Mouse (Mus musculus): ENCODE results near the gene Gm15114. TPM values are rescaled to one million over a fixed set of nuclear protein-coding genes. Genes with fewer than 3 reads are reported as not detected.
"Not testable (repeated sequence)": the region's sequence is repeated elsewhere in the genome, so short reads cannot be mapped to it uniquely, and the experiment has no call there.

The Gm15114 gene
- not detected in 2 replicates for total RNA-seq (2014; rRNA removed)
- not detected in 2 replicates for polyA plus RNA-seq (2012; rRNA removed)

DNA sequence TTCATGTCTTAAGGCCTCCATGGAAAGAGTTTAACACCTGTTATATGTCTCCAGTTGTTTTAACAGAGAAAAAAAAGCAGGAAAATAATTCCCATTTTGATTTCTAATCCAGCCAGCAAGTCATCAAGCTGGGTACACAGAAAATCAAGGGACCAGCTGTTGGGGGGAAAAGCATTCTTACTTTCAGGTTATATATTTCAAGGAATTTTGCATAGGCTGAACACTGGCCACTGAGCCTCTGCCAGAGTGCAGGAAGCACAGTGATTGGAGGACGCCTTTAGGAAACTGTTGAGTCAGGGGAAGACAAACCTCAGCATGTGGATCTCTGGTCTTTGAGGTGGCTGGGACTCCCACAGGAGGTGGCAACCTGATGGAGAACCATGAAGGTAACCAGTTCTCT, at the start of gene Gm15114:
Gene Gm15114 (plus strand): TSS at position 301 of the 400 bp plus-strand sequence.
- not testable (repeated sequence) for H3K36me3 ChIP-seq (ENCODE audit: control insufficient read depth, insufficient read depth, low read length); H3K4me1 ChIP-seq (ENCODE audit: control insufficient read depth, insufficient read depth, low read length); H3K27ac ChIP-seq (replicated peaks; ENCODE audit: insufficient read depth, low read depth, low read length); H3K4me3 ChIP-seq (ENCODE audit: insufficient read depth, low read depth, low read length); H3K27me3 ChIP-seq (ENCODE audit: control insufficient read depth, insufficient read depth, low read length); H3K79me2 ChIP-seq (ENCODE audit: control insufficient read depth, insufficient read depth, low read length); H3K9ac ChIP-seq (ENCODE audit: low read depth, low read length); DNase-seq (ENCODE audit: extremely low read depth, low read depth, low spot score)
- no CpG with 5 or more reads among the region's 1 CpGs for WGBS

Other genes with a start within 250 kb of the Gm15114 start
- gene Gm8334, start 126.2 kb downstream of the Gm15114 start, total RNA-seq (2014; rRNA removed) = not detected in 2 replicates
- gene Gm8334, start 126.2 kb downstream of the Gm15114 start, polyA plus RNA-seq (2012; rRNA removed) = not detected in 2 replicates
- gene Gm15127, start 174.6 kb downstream of the Gm15114 start, total RNA-seq (2014; rRNA removed) = not detected in 2 replicates
- not detected in 2 replicates for gene Gm15127, start 174.6 kb downstream of the Gm15114 start, polyA plus RNA-seq (2012; rRNA removed)

All from liver, adult 2 months (tissue).